Mouse (Mus musculus) inflammation-experienced regulatory T-cells, adult 6 months (primary cell): ENCODE data around the gene Prkg1. TPM values are rescaled to one million over a fixed set of nuclear protein-coding genes. Genes with fewer than 3 reads are reported as not detected.

Experiments used
- ATAC-seq: one replicate; pipeline ENCODE4 v1.8.0; 2017
- polyA plus RNA-seq, 3 experiments: library from polyadenylated mRNA; unstranded; fragments of 100-300 nt; shearing (Covaris generic); gene quantifications; one replicate each; pipeline ENCODE4 v1.2.1; 2017

The Prkg1 gene
- polyA plus RNA-seq, 3 experiments from 2014 or later = 0.24 TPM; not detected in 2

DNA sequence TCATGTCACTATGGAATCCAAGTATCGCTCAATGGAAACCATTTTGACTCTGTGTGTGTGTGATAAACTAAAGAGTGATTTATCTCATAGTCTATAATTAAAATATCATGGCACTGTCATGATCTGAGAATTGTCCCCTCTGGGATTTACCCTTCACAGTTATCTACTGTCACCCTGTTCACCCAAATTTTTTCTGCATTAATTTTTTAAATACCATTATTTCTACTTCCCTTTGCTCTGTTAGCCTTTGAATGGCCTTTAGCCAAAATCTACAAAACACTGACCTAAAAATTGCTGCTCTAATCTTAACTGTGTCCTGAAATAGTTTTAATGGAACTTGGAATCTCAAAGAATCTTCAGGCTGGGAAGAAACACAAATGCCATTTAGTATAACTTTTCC, 143.1 kb downstream of the Prkg1 start:
- no peak for ATAC-seq

- ATAC-seq = no peak
Observed at GRCm38 (mm10) chr19:31616830-31617229, 148.0 kb downstream of the Prkg1 start.

- no peak for ATAC-seq
Observed at GRCm38 (mm10) chr19:31616159-31616558, 148.7 kb downstream of the Prkg1 start.

GRCm38 (mm10) chr19:31613146-31613545, 151.7 kb downstream of the Prkg1 start:
- ATAC-seq = no peak

DNA sequence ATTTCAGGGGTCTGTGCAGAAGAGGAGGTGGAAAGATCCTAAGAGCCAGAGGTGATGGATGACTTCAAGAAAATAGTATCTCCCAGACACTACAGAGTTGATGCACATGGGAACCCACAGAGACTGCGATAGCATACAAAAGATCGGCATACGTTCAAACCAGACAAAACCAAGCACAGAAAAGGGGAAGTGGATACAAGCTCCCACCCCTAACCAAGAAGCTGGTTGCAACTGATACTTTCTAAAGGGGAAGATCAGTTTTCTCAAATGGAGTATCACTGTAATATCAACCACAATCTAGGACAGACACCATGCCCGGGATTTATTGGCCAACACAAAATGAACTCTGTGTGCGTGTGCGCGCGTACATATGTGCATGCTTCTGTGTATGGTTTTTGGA, 162.3 kb downstream of the Prkg1 start:
- ATAC-seq = no peak

DNA sequence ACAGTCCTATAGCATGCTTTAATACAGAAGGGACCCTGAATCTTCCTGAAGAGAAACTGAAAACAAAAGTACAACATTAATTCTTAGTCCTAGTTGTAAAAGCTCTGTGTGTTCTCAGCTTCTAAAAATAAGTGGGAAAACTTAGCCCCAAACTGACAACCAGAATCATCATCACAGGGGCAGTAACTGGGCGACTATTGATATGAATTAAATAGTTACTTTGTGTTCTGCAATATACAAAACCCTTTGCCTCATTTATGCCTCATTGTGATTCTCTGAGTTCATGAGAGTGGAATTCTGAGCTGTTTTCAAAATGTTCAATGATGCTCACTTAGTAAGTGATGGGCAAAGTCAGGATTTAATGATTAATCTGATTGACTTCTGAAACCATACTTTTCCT, 170.8 kb downstream of the Prkg1 start:
- ATAC-seq = no peak

GRCm38 (mm10) chr19:31590701-31591100, 174.1 kb downstream of the Prkg1 start:
- no peak for ATAC-seq

DNA sequence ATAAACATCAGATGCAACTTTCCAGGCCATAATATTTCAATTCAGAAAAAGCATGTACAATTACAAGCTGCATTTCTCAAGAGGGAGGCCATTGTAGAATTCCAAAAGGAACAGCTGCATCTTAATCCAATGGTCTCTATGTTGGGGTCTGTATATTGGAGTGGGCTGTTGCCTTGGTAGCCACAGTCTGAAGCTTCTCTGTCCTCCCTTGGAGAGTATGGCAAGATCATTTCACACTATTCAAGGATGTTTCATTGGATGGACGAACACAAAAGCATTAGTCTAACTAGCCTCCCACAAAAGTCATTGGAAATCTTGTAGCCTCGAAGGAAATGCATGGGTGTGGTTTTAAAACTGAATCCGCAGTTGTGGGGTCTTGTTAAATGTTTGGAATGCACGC, 187.7 kb downstream of the Prkg1 start:
- ATAC-seq = no peak

DNA sequence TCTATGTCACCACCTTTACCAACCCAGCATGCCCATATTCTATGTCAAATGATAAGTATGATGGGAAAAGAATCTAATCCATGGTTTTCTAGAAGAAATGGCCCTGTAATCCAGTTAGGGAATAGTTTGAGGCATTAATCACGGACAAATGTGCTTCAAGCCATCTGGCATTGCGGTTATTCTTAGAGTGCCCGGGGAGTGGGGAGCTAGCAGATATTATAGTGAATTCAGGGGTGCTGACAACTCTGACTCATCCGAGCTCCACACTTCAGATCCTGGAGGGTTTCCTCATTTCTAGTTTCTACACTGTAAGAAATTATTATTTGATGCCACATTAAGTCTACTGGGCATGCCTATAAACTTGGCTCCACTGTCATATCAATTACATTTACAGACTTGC, 200.5 kb downstream of the Prkg1 start:
- ATAC-seq = no peak

DNA sequence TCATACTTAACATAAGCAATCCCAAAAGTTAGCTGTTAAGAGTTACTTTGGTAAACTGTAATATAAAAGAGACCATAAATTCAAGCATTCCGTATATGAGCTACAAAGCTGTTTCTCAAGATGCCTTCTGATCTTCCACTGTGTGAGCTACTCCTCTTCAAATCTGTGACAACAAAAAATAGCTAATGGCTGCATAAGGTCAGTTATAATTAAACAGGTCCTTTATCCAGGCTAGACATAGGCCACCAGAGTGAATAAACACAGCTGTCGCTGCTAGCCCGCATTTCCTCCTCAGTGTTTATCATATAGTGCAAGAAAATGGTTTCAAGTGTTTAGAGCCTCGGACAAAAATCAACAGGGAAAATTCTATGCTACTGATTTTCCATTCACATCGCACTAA, 218.8 kb downstream of the Prkg1 start:
- no peak for ATAC-seq

DNA sequence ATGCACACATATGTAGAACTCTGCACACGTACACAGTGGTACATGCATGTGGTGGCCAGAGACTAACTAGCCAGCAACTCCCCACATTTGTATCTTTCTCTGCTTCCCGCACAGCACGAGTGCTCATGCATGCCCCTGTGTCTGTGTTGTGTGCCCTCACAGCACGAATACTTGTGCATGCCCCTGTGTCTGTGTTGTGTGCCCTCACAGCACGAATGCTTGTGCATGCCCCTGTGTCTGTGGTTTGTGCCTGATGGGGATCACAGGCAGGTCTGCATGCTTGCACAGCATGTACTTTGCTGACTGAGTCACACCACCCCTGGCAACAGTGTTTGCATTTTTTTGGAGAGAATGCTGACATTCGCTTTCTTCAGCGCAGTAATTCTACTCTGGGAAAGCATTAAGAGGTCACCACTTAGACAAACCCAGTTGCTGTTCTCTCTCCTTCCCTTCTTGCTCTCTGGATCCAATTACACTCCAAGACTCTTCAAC, 233.5 kb downstream of the Prkg1 start:
- no peak for ATAC-seq

GRCm38 (mm10) chr19:31530616-31531015, 234.2 kb downstream of the Prkg1 start:
- no peak for ATAC-seq

- no peak for ATAC-seq
Observed at GRCm38 (mm10) chr19:31529890-31530289, 234.9 kb downstream of the Prkg1 start.

DNA sequence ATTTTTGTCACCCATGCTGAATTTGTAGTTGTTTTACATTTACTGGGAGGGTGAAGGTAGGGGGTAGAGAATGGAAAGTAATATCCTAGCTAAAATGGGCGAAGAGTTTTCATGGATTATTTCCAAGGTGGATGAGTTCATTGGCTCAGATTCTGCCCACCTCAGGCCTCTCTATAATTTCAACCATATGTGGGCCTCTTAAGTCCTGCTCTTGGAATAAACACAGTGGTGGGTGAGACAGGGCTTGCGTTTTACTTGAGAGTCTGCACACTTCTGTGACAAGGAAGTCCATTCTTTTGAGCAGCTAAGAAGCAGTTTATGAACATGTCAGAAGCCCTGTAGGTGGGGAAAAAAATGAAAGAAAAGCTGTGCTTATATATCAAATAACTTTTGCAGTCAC, 250.3 kb downstream of the Prkg1 start:
- no peak for ATAC-seq

GRCm38 (mm10) chr19:31507831-31508230, 257.0 kb downstream of the Prkg1 start:
- ATAC-seq = no peak

DNA sequence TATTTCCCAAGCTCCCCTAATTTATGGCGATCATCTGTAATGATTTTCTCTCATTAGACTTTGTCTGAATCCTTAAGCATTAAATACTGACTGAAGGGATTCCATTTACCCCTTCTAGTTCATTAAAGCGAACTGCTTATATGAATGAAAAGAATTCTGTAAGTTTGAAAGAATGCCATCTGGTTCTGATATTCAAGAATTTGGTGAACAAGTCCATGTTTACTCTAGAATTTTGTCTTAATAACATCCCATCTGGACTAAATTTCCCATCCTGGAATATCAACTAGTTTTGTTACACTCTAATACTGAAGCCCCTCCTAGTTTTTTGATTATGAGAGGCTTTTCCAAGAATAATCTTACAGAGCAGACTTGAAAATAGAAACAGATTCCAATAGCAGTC, 258.5 kb downstream of the Prkg1 start:
- ATAC-seq = no peak

DNA sequence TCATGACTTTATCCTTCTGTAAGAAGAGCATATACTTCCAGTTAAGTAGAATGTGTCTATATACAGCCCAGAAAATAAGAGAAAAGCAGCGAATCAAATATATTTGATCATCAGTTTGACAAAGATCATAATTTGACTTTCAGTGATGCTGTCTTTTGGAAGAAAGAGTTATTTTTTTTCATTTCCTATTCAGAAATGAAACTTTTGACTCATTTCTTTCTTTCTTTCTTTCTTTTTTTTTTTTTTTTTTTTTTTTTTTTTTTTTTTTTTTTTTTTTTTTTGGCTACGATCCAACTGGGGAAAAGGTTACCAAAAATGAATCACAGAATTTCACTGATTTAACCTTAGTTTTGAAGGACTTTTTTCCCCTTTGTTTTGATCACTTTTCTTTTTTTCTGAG, 259.8 kb downstream of the Prkg1 start:
- no peak for ATAC-seq

DNA sequence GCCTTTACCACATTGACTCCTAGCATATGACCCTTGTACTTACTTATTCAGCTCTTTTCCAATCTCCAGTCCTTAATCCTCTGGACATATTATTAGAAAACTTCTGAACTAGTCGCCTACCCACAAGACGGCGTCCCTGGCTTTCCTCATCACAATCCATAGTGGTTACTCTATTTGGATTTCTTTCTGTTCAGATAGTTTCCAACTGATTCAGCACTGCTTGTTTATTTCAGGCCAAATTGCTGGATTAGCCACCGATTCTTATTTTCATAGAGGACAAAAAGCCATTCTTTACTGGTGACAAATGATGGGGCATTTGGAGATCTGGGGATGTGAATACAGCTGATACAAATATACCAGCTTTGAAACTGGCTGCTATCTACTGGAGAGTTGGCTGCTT, 267.4 kb downstream of the Prkg1 start:
- ATAC-seq = no peak

DNA sequence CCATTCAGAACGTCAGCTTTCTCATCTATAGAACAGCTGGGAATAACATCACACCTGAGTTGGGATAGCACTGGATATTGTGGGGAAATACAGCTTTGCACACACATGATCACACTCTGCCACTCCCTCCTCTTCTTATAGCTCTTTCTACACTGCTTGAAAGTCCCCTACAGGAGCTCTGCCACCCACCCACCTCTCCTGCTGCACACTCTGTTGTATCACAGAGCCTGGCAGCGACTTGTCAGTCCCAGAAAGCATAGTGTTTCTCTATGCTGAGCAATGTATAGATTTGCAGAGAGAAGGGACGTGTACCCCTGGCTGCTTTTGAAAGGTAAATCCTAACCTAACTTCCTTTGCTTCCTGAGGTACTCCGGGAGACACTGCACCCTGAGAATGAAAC, 275.2 kb downstream of the Prkg1 start:
- no peak for ATAC-seq

DNA sequence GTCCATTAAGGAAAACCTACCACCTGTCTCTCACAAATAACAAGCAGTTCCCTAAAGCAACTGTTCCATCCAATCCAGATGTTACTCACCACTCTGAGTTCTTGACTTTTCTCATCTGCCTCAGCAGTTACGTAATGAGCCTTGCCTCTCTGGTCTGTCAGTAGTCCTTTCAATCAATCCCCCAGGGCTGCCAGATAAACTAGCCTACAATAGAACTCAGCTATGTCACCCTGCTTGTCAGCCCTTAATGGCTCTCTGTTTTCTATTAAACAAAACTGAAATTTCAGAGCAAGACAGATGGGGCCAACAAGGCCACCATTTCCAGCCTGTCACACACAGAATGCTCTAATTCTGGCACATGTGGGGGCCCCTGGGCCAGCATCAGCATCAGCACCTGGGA, 293.1 kb downstream of the Prkg1 start:
- no peak for ATAC-seq

DNA sequence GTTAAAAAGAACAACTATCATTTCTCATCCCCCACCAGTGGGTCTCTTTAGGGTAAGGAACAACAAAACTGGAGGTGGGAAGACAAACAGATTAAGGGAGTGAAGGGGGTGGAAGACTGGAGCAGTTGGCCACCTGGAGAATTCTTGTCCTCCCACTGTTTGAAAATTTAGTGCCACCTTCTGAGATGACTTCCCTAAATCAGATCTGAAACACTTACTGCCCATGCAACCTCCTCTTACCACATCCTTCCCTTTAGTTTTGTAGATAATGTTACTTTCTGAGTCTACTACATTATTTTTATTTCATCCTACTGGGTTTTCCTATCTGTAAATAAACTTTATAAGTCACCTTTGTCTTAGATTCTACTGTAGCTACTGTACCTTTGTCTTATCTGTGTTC, 304.6 kb downstream of the Prkg1 start:
- no peak for ATAC-seq

- no peak for ATAC-seq
Observed at GRCm38 (mm10) chr19:31444101-31444500, 320.7 kb downstream of the Prkg1 start.

- ATAC-seq = no peak
Observed at GRCm38 (mm10) chr19:31442311-31442710, 322.5 kb downstream of the Prkg1 start.

GRCm38 (mm10) chr19:31433446-31433845, 331.4 kb downstream of the Prkg1 start:
- ATAC-seq = no peak

GRCm38 (mm10) chr19:31431411-31431810, 333.4 kb downstream of the Prkg1 start:
- ATAC-seq = no peak

DNA sequence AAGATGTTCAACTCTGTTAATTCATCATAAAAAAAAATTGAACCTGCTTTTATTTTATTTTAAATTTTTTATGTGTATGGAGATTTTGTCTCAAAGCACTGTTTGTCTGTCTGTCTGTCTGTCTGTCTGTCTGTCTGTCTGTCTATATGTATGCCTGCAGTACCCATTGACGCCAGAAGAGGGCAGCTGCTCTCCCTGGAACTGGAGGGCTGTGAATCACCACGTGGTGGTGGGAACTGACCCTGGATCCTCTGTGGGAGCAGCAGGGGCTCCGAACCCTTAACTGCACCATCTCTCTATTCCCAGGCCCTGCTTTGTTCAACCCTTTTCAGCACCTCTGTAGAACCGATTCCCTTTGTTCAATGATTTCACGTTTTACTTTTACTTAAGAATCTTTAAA, 338.7 kb downstream of the Prkg1 start:
- ATAC-seq = no peak
